Comparison of ENCODE assay signal across 17 mouse cellular contexts in the genomic region with DNA sequence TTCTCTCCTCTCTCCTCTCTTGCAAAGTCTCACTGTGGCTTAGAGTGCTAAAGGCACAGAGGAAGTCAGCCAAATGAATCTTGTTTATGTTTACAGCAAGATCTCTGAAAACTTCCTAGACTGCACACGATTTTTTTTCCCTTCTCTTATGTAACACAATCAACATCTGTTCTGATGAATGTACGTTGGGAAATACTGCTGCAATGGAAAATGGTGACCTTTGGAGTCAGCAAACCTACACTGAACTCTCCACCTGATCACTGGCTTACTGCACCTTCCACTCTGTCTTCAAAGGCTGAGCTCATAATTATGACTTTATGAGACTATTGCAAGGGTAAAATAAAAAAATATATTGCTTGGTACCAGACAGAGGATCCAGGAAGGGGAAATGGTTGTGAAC. TPM values are rescaled to one million over a fixed set of nuclear protein-coding genes. Genes with fewer than 3 reads are reported as not detected.
A peak's percentile ranks its signal among the peaks of the same experiment; 100 is the strongest.
DNase-seq lines count a peak whose midpoint lies in the region; ATAC-seq and TF ChIP-seq lines count a peak whose summit lies in the region.
"Had no signal": no experiment of that assay in that cellular context is flagged by ENCODE, and none has a peak within 500 bp of the region (broad histone marks: within the 10 kb centered on the region; RNA-seq: fewer than 3 reads in every experiment).

No protein-coding gene starts in this region.

- DNase-seq in kidney, adult 2 months = no peak
- DNase-seq in kidney, adult 9 months = no peak
- DNase-seq in liver, postnatal 0 days = no peak
- DNase-seq in NIH3T3 (ENCODE audit: low read depth) = peak; percentile 59
- no peak for DNase-seq in right cerebral cortex, postnatal 10 days (ENCODE audit: low spot score in 2 of 2)
- no peak for DNase-seq in B cell, adult 2 months
- DNase-seq: adrenal gland, postnatal 25 days; cerebellum, adult 9-11 months; gastrocnemius, postnatal 10 days; lung, adult 18-20 months had no signal

- H3K27ac ChIP-seq in kidney, adult 2 months (ENCODE audit: insufficient read depth, low read depth, low read length) = peak overlapping the region; percentile 65; the same call in 1 of the 2 replicates
- no peak overlapping the region; the same call in 1 of the 2 replicates for H3K27ac ChIP-seq in liver, postnatal 0 days (ENCODE audit: low read depth)
- H3K27ac ChIP-seq in liver, embryonic 12.5 days = no peak overlapping the region
- H3K27ac ChIP-seq in intestine, postnatal 0 days (ENCODE audit: low read depth, low read length) = no peak overlapping the region; the same call in 1 of the 2 replicates
- H3K27ac ChIP-seq: hindbrain, embryonic 13.5 days; limb, embryonic 10.5 days; midbrain, embryonic 10.5 days had no signal

- peak; percentile 69 for TF ChIP-seq EP300 in liver, postnatal 0 days (IDR thresholded peaks at IDR 0.05; ENCODE audit: low read depth)

- no peaks in the 10 kb centered on the region for H3K9me3 ChIP-seq in liver, postnatal 0 days (ENCODE audit: low read length)
- no peaks in the 10 kb centered on the region for H3K9me3 ChIP-seq in liver, embryonic 12.5 days (replicated peaks)
- no peaks in the 10 kb centered on the region for H3K9me3 ChIP-seq in intestine, postnatal 0 days (ENCODE audit: control insufficient read depth)
- H3K9me3 ChIP-seq: heart, embryonic 12.5 days; hindbrain, embryonic 13.5 days; limb, embryonic 10.5 days; midbrain, embryonic 10.5 days had no signal

- TF ChIP-seq CTCF in kidney, adult 2 months (conservative IDR thresholded peaks at IDR 0.05; ENCODE audit: insufficient read depth, insufficient read length, low read depth, low read length) = no peak
- no peak for TF ChIP-seq CTCF in liver, postnatal 0 days (IDR thresholded peaks at IDR 0.05; ENCODE audit: low read depth)
- TF ChIP-seq CTCF in intestine, postnatal 0 days (IDR thresholded peaks at IDR 0.05; ENCODE audit: low read depth) = no peak

- no peaks in the 10 kb centered on the region for H3K27me3 ChIP-seq in kidney, adult 2 months (replicated peaks; ENCODE audit: control insufficient read depth, insufficient read depth, low read length)
- H3K27me3 ChIP-seq in liver, postnatal 0 days (ENCODE audit: insufficient read depth, low read length) = no peaks in the 10 kb centered on the region
- H3K27me3 ChIP-seq in liver, embryonic 12.5 days (replicated peaks) = no peaks in the 10 kb centered on the region
- H3K27me3 ChIP-seq in intestine, postnatal 0 days (replicated peaks; ENCODE audit: control insufficient read depth, insufficient read depth, low read length) = no peaks in the 10 kb centered on the region
- H3K27me3 ChIP-seq: heart, embryonic 12.5 days; hindbrain, embryonic 13.5 days had no signal

- 22% methylated on average over 2 of the region's 2 CpGs for WGBS in kidney, adult 2 months
- 18% methylated on average over 2 of the region's 2 CpGs for WGBS in liver, postnatal 0 days (ENCODE audit: insufficient replicate concordance)
- WGBS in liver, embryonic 12.5 days (ENCODE audit: insufficient replicate concordance) = 28% methylated on average over 2 of the region's 2 CpGs
- WGBS in intestine, postnatal 0 days = 10% methylated on average over 2 of the region's 2 CpGs

- H3K4me3 ChIP-seq in kidney, adult 2 months (ENCODE audit: insufficient read depth, low read depth, low read length) = no peak overlapping the region
- H3K4me3 ChIP-seq in liver, postnatal 0 days (ENCODE audit: low read depth, low read length) = no peak overlapping the region
- no peak overlapping the region for H3K4me3 ChIP-seq in liver, embryonic 12.5 days
- H3K4me3 ChIP-seq in intestine, postnatal 0 days (ENCODE audit: low read depth, low read length) = no peak overlapping the region
- H3K4me3 ChIP-seq: heart, embryonic 12.5 days; hindbrain, embryonic 13.5 days; limb, embryonic 10.5 days; midbrain, embryonic 10.5 days had no signal

- H3K36me3 ChIP-seq in kidney, adult 2 months (ENCODE audit: control insufficient read depth, insufficient read depth, low read length) = no peaks in the 10 kb centered on the region
- no peaks in the 10 kb centered on the region for H3K36me3 ChIP-seq in liver, postnatal 0 days (replicated peaks; ENCODE audit: insufficient read depth, low read length)
- H3K36me3 ChIP-seq in liver, embryonic 12.5 days = no peaks in the 10 kb centered on the region
- no peaks in the 10 kb centered on the region for H3K36me3 ChIP-seq in intestine, postnatal 0 days (ENCODE audit: control insufficient read depth, insufficient read depth)
- H3K36me3 ChIP-seq: heart, embryonic 12.5 days; hindbrain, embryonic 13.5 days; limb, embryonic 10.5 days; midbrain, embryonic 10.5 days had no signal

- peaks cover 13% of the 10 kb centered on the region; the same call in 1 of the 2 replicates for H3K4me1 ChIP-seq in kidney, adult 2 months (ENCODE audit: control insufficient read depth, insufficient read depth, low read length)
- peaks cover 22% of the 10 kb centered on the region for H3K4me1 ChIP-seq in liver, postnatal 0 days (ENCODE audit: insufficient read depth)
- H3K4me1 ChIP-seq in liver, embryonic 12.5 days = peaks cover 12% of the 10 kb centered on the region; the same call in 1 of the 2 replicates
- H3K4me1 ChIP-seq in intestine, postnatal 0 days (replicated peaks; ENCODE audit: control insufficient read depth, insufficient read depth, low read length) = peaks cover 18% of the 10 kb centered on the region

- H3K4me2 ChIP-seq in liver, postnatal 0 days (ENCODE audit: low read depth, low read length) = no peak overlapping the region
- no peak overlapping the region for H3K4me2 ChIP-seq in liver, embryonic 12.5 days
- no peak overlapping the region for H3K4me2 ChIP-seq in intestine, postnatal 0 days (replicated peaks; ENCODE audit: low read depth)
- H3K4me2 ChIP-seq: heart, embryonic 12.5 days; hindbrain, embryonic 13.5 days had no signal

- peak; percentile 75 for ATAC-seq in liver, postnatal 0 days
- no peak for ATAC-seq in liver, embryonic 12.5 days
- ATAC-seq in intestine, postnatal 0 days = peak; percentile 92
- ATAC-seq: forebrain, embryonic 14.5 days had no signal

- no peak overlapping the region for H3K9ac ChIP-seq in liver, postnatal 0 days (replicated peaks)
- no peak overlapping the region for H3K9ac ChIP-seq in liver, embryonic 12.5 days
- no peak overlapping the region for H3K9ac ChIP-seq in intestine, postnatal 0 days (ENCODE audit: low read depth, low read length)
- H3K9ac ChIP-seq: heart, embryonic 12.5 days; hindbrain, embryonic 13.5 days had no signal

- TF ChIP-seq POLR2A in kidney, adult 2 months (IDR thresholded peaks at IDR 0.05; ENCODE audit: low read depth, low read length) = no peak

RNA-seq across cellular contexts. Expression of gene Mmd, which starts 17.6 kb away (rescaled TPM):
- polyA plus RNA-seq in kidney, adult 2 months (2012; rRNA removed) = 27.6 and 29.1 TPM in 2 replicates
- polyA plus RNA-seq in liver, postnatal 0 days (2015; fragmentation: Nextera tagmentation; extraction: Ambion mirVana) = 51.1 and 54.4 TPM in 2 replicates
- 10.6 and 12.0 TPM in 2 replicates for polyA plus RNA-seq in liver, embryonic 12.5 days (2016; fragmentation: Nextera tagmentation; extraction: Ambion mirVana)
- 36.5 and 38.5 TPM in 2 replicates for polyA plus RNA-seq in intestine, postnatal 0 days (2015; fragmentation: Nextera tagmentation; extraction: Ambion mirVana)

RNA-seq across cellular contexts. Expression of gene Gm45716, which starts 44.1 kb away (rescaled TPM):
- polyA plus RNA-seq in kidney, adult 2 months (2012; rRNA removed) = 2.5 and 2.8 TPM in 2 replicates
- 48.7 and 56.5 TPM in 2 replicates for polyA plus RNA-seq in liver, postnatal 0 days (2015; fragmentation: Nextera tagmentation; extraction: Ambion mirVana)
- 3.0 and 3.4 TPM in 2 replicates for polyA plus RNA-seq in liver, embryonic 12.5 days (2016; fragmentation: Nextera tagmentation; extraction: Ambion mirVana)
- polyA plus RNA-seq in intestine, postnatal 0 days (2015; fragmentation: Nextera tagmentation; extraction: Ambion mirVana) = 23.9 and 25.4 TPM in 2 replicates
